Mouse (Mus musculus) CD4-positive, CD25-positive, alpha-beta regulatory T cell, adult 4 months (primary cell): Measurements from ENCODE around the gene Gm4869. TPM values are rescaled to one million over a fixed set of nuclear protein-coding genes. Genes with fewer than 3 reads are reported as not detected.
"Not testable (repeated sequence)": the region's sequence is repeated elsewhere in the genome, so short reads cannot be mapped to it uniquely, and the experiment has no call there.

ENCODE experiments used
- ATAC-seq: one replicate; pipeline ENCODE4 v1.8.0; 2017
- polyA plus RNA-seq, 2 experiments: library from polyadenylated mRNA; unstranded; fragments of 100-300 nt; shearing (Covaris generic); gene quantifications; one replicate each; pipeline ENCODE4 v1.2.1; 2017

The Gm4869 gene
- polyA plus RNA-seq, 2 experiments from 2014 or later, result not detected

GRCm38 (mm10) chr5:140472336-140472735 is 26.9 kb downstream of the Gm4869 start:
- ATAC-seq, result no peak

GRCm38 (mm10) chr5:140481458-140481857 is 36.0 kb downstream of the Gm4869 start:
- ATAC-seq, result no peak

DNA sequence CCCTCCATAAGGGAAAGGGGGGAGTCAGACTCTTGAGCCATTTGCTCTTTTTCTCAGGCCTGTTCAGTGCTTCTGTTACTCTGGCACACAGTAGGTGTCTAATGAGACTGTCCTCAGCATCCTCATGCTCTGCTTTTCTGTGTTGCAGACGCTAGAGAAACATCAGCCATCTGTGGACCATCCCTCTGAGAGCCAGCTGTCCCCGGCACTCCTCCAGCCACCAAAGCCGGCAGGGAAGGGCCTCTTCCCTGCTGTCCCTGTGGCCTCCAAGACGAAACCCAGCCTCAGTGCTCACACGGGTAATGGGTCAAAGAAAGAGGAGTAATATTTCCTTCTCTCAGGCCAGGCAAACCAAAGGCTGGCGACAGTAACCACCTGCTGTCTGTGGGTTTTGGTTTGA is 45.7 kb downstream of the Gm4869 start:
- ATAC-seq, result no peak

GRCm38 (mm10) chr5:140492684-140493233 is 47.3 kb downstream of the Gm4869 start:
- ATAC-seq, result no peak

GRCm38 (mm10) chr5:140498176-140498575 is 52.7 kb downstream of the Gm4869 start:
- no peak for ATAC-seq

DNA sequence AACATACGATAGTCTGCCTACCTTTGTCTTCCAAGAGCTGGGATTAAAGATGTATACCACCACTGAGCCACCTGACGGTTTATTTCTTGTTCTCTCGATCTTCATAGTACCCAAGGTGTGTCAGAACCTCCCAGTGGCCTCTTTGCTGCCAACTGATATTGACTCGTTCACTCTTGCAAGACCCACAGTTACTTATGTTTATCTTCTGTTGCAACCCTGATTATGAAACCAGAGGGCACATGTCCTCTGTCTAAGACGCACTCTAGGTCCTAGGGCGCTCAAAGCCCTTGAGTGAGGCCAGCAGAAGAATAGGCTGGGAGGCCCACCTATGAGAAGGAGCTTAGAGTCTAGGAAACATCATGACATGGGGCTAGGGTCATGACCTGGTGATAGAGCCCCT is 55.3 kb downstream of the Gm4869 start:
- ATAC-seq, result no peak

GRCm38 (mm10) chr5:140501982-140502836 is 56.8 kb downstream of the Gm4869 start:
- ATAC-seq, result no peak

DNA sequence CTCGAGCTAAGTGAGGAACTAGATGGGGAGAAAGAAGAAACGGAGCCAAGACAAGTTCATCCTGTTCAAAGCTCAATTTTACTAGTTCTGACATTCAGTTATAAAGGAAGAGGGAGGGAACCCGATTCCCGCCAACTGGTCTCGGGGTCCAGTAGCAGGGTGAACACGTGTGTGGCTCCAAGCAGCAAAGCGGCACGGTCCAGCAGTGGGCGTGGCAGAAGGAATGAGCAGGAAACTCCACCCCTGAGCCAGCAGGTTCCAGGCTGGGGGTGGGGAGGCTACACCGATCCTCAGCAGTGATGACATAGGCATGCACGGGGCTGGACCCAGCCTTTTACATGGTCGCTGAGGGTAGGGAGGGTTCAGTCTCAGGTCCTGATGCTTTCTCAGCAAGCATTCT is 57.5 kb downstream of the Gm4869 start:
- ATAC-seq, result not testable (repeated sequence)

DNA sequence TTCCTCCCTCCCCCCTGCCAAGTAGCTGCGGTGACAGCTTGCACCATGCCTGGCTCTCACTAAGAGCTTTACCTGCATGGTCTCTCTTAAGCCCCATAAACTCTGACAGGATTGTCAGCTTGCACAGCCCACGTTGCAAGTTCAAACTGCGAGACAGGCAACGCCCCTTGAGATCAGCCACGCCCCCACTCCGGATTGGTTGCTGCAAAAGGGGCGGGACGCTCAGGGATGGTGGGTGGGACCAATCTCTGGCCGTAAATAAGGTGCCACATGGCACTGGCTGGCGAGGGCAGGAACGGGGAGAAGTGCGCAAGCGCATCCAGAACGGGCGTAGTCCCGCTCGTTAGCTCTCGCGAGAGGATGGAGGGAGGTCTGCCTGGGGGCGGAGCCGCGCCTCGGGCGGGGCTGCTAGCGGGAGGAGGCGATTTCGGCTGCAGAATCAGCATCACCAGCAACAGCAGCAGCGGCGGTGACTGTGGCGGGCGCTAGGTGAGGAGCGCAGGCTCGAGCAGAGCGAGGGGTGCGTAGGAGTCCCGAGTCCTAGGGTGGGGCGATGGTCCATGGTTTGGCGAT is 59.8 kb downstream of the Gm4869 start, which contains the start of gene Chst12:
TSS of gene Chst12 (plus strand) at position 343 of the 573 bp plus-strand sequence.
- ATAC-seq, result peak; percentile 92

GRCm38 (mm10) chr5:140506096-140506794 is 60.8 kb downstream of the Gm4869 start:
- ATAC-seq, result peak; percentile 2

- no peak for ATAC-seq
These were observed 62.2 kb downstream of the Gm4869 start for GRCm38 (mm10) chr5:140507466-140508208.

- no peak for ATAC-seq
These were observed 63.2 kb downstream of the Gm4869 start for GRCm38 (mm10) chr5:140508686-140509085.

DNA sequence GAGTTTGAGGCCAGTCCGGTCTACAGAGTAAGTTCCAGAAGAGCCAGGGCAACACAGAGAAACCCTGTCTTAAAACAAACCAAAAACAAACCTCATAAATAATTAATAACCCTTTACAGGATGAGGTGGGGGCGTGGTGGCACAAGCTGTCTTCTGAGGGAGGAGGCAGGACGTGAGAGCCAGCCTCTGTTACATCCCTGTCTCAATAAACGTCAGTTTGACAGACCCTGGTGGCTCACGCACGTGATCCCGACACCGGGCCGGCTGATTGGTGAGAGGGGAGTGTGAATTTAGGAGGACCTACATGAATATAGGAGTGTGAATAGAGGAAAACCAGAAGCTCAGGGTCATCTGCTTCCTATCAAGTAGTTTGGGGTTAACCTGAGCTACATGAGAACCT is 63.8 kb downstream of the Gm4869 start:
- no peak for ATAC-seq

- no peak for ATAC-seq
These were observed 64.9 kb downstream of the Gm4869 start for GRCm38 (mm10) chr5:140510012-140511000.

- no peak for ATAC-seq
These were observed 68.5 kb downstream of the Gm4869 start for GRCm38 (mm10) chr5:140513921-140514320.

- no peak for ATAC-seq
These were observed 69.5 kb downstream of the Gm4869 start for GRCm38 (mm10) chr5:140514799-140515486.

DNA sequence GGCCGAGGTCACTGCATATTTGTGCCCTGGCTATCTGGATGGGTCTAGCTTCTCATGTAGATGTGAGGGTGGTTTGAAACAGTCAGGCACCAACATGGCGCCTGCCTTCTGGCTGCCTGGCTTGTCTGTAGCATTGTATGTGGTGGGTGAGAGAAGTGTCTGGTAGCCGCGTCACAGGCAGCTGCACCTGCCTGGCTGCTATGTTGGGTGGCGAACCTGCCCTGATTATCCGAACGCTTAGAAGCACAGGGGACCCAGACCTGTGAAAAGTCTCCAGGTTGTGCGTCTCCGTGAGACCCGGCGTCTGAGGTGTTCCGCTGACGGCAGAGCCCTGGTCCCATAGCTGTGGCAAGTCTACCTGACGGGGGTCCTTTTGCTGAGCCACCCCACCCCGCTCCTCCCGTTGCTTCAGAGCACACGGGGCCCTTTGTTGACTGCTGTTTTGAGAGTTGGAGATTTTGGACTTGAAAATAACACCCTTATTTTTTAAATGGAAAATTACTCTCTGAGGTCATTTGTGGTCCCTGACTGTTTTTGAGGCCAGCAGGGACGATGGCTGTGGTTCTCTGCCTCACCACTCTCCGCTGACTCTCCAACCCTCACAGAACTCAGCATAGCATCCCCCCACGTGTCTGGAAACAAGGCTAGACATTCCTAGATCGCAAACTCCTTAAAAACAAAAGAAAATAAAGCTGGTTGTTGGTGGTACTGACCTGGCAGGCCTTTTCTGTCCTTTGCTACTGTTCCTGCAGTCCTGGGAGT is 71.9 kb downstream of the Gm4869 start:
- no peak for ATAC-seq

- no peak for ATAC-seq
These were observed 72.4 kb downstream of the Gm4869 start for GRCm38 (mm10) chr5:140517921-140518230.

DNA sequence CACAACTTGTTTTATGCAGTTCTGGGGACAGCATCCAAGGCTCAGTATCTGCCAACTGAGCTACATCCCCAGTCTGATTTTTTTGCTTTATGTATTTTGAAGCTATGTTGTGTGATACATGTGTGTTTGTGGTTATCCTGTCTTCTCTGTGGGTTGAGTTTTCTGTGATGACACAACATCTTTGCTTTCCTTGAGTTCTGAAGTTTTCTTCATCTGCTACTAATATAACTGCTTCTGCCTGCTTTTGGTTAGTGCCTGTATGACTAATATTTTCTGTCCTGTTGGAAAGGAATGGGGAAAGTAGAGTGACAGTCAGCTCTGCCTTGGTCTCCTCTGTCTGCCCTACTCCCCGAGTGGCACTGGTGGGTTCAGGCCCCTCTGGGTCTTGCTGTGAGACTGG is 75.8 kb downstream of the Gm4869 start:
- no peak for ATAC-seq

DNA sequence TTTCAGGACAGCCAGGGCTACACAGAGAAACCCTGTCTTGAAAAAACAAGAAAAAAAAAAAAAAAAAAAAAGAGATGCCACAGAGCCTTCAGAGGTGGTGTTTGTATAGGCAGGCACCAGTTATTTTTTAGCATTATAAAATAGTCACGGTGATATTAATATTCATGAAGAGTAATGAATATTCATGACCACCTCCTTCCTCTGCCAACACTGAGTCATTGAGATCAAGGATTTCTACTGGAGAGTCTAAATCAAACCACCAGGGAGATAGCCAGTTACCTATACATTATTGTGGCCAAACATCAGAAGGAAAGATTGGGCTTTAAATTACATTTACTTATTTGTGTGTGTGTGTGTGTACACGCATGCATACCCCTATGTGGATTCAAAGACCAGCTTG is 81.3 kb downstream of the Gm4869 start:
- ATAC-seq, result no peak
